Mouse (Mus musculus): ENCODE measurements around the gene Etfb.

DNA sequence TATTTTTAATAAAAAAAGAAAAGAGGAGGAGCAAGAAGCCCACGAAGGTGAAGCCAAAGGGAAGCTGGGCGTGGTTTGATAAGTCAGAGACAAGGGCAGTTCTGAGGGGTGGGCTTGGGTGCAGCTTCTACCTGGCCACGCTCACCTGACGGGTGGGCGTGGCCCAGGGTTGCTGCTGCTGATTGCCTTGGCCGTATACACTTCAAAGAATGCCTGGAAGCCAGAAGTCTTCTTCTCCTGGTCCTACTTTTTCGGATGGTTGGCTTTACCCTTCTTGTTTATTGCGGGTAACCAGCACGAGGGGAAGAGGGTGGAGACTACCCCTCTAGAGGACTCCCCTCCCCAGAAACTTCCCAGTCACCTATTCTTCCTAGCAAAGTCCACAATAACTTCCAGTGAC lies 1.2 kb upstream of the Etfb start:
- TF ChIP-seq CTCF (IDR thresholded peaks at IDR 0.05; ENCODE audit: extremely low read depth, insufficient read depth, insufficient read length, insufficient replicate concordance) (no peak), POLR2A (IDR thresholded peaks at IDR 0.05; ENCODE audit: low read depth, low read length) (no peak)

All from spleen, adult 2 months (tissue).